Mouse (Mus musculus) embryo, embryonic 9.5 days (tissue): Measurements from ENCODE around the gene Lrrc8b.

ENCODE experiments used
- DNase-seq: peaks from one replicate; pipeline ENCODE4 v3.0.0-alpha.2; 2017; ENCODE audit errors: extremely low spot score

Lrrc8b gene

DNA sequence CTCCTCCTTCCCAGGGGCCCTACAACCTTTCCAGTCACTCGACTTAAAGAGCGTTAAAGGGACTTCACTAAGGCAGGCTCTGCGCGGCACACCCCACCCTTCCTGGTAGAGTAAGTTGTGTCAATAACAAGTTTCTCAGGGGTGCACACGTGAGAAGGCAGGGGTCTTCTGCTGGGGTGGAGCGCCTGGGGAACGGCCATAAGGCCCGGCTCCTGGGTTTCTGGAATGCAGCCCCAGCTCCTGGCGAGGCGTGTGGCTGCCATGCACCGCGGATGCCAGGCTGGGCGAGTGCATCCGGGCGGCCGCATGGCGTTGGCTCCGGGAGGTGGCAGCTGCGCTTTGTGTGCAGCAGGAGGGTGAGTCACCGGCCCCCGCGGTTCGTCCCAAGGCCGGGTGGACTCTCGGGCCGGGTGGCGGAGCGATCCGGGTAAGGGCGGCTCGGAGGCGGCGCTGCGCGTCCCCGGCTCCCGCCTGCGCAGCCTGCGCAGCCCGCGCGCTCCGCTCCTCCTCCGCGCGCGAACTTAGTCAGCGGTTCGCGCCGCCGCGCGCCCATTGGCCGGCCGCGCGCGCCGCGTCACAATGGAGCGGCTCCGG, at the start of gene Lrrc8b:
TSS of gene Lrrc8b (plus strand) at position 578 of the 594 bp plus-strand sequence.
- peak; percentile 84 for DNase-seq

DNA sequence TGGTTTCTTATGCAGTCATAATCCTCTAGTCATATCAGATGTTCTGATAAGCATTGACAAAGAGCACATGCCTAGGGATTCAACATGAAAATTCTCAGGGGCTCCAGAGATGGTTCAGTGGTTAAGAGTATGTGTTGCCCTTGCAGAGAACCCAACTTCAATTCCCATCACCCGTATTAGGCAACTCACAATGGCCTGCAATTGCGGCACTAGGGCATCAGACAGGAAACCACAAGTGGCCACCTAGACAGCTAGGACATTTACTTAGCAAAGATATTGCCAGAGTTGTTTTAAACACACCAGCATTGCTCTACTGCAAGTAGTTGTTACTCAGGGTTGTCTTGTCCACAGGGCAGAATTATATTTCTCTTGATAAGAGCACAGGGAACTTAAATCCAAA, 34.1 kb upstream of the Lrrc8b start:
- no peak for DNase-seq

DNA sequence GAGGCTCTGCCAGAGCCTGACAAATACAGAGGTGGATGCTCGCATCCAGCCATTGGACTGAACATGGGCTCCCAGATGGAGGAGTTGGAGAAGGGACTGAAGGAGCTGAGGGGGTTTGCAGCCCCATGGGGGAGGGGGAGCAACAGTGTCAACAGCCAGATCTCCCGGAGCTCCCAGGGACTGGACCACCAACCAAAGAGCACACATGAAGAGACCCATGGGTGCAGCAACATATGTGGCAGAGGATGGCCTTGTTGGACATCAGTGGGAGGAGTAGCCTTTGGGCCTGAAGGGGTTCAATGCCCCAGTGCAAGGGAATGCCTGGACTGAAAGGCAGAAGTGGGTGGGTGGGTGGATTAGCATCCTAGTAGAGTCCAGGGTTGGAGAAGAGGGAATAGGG, 25.2 kb upstream of the Lrrc8b start:
- no peak for DNase-seq

DNA sequence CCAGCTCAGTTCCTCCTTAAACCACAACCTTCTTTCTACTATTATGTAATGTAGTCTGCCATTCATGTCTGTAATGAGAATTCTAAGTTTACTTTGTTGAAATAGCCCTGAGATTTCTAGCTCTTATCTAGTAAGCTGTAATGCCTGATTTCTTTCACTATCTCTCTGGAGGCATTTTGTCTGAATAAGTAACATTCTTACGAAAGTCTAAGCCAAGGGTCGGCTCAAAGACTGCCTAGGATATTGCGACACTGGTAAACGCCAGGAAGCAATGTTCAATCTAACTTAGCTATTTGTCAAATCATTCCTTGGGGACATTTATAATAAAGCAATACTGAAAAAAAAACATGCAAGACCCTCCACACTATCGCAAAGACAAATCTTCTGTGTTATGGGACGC, 21.8 kb upstream of the Lrrc8b start:
- DNase-seq = no peak

DNA sequence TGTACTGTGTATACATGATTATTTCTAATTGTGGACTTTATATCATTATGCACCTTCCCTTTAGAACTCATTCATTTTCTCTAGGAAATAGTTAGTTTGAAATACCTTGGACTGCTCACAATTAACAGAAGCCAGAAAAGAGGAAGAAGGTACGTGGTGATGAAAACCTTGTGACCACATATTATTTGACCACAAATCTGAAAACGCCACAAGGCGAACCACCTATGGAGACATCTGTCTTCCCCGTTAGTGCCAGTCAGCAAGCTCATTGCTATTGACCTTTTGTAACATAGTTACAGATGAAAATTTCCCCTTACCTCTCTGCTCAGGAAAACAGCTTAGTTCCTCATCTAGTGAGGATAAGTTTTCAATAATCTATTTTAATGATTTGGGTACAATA, 20.4 kb upstream of the Lrrc8b start:
- no peak for DNase-seq

DNA sequence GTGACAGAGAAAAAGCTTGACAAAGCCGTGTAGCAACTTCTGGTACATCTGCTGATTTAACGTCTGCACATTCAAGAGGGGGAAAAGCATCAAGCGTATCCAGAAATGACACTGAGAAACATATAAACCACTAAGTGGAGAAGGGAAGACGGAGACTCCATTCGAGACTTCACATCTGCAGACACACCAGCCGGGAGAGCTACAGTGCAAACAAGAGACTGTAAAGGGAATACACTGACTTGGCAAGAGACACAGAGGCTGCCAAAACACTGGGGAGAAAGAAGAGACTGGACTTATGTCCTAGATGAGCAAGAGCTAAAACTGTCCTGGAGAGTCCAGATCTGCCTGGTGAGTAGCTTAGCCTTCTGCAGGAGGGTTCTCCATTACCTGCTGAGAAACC, 16.6 kb upstream of the Lrrc8b start:
- no peak for DNase-seq

DNA sequence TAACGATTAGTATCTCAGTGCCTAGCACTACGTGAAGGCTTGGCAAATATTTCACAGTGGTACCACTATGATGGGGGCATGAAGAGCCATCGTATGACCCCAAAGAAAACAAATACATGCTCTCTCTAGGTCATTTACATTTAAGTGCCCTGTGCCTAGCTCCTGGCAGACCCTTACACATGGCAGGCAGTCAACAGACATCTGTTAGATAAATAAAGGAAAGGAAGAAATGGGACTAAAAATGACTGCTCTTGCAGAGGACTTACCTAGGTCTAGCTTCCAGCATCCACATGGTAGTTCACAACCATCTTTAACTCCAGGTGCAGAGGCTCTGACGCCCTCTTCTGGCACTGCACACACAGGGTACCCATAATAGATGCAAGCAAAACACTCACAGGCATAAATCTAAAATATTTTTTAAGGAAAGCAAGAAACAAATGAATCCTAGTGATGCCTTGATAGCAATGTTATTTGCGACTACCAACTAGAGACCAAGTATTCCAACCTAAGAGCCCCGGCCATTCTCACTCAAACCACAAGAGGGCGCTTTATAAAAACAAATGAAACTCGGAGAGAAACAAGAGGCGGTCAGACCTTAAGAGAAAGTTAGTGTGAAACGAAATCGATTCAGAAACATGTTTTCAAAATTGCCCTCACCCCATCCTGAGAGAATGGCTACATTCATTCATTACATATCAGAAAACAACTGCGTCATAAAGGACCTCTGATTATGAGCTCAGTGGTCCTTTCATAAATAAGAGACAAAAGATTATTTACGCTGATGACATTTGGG, 15.7 kb upstream of the Lrrc8b start:
- peak; percentile 77 for DNase-seq

DNA sequence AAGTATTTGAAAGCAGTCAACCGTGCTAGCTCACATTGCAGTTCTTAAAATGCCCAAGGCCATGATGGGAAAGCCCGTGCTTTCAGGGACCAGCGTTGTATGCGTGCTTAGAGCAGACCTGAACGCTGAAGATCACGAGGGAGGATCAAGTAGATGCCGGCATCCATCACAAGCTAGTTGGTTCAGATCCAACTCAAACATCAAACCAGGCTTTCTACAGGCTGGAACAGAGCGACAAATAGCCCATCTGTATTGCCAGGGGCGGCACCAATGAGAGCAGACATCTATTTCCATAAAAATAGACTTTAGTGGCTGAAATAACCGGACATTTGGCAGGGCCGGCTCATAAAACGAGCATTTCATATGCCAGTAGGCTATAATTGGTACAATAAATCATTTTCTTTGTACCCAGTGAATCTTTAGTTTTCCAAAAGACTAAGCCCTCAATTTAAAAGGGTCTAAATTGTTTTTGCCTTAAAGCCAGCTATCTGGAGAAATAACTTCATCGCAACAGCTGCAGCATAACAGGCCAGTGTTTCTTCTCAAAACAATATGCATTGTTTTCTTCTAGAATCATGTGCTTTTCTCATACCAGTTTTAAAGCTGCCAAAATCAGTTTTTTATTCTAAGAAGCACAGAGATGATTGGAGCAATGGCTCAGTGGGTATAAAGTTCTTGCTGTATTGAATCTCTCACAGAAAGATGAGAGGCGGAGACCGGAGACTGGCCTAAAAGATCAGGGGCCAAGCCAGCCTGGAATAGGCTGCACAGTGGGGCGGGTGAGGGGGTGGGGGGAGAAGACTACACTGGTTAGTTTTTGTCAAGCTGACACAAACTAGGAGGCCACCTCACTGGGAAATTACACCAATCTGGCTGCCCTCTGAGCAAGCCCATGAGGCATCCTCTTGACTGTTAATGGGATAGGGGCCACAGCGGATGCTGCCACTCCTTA, 14.9 kb upstream of the Lrrc8b start:
- no peak for DNase-seq

DNA sequence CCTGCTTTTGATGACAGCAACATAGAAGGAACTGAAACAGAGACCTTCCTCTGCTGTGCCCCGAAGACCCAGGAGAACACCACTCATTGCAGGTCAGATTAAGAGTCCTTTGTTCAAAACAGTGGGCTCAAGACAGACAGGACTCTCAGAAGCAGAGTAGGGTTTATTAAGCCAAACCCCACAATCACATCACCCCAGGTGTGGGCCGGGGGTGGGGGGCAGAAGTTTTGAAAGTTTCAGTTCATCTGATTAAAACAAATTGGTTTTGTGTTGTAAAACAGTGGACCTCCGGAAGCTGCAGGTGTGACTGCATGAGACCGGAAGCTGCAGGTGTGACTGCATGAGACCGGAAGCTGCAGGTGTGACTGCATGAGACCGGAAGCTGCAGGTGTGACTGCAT, 14.0 kb upstream of the Lrrc8b start:
- DNase-seq = no peak

DNA sequence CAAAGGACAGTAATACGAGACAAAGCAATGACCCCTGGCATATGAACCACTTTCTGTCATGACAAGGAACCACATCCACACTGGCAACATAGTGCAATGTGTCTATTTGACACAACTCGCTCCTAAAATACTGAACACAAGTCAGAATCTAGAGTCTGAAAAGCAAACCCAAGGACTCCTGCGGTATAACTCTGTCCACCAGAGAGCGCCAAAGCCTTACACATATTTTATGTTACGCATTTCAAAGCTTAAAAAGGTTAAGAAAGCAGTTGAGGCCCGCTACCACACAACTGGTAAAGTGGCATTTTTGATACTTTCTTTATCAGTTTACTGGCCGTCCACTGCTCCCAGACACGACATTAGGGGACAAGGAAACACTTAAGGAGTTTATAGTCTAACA, 10.6 kb upstream of the Lrrc8b start:
- DNase-seq = peak; percentile 76

DNA sequence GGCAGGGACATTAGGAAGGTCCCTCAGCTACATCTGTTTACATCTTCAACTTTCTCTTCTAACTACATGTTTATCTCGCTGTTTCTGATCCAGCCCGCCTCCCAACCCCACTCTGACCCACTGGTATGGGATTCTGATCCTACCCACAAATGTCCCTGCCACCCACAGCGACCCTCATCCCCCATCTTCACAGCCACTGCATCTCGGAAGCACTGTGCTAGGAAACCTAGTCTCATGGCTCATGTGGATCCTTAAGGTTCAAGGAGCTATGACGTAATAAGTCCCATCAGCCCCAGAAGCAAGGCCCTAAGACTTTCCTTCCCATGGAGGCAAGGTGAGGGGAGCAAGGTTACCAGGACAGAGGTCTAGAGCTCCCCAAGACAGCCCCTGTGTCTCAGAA, 7.9 kb upstream of the Lrrc8b start:
- no peak for DNase-seq

DNA sequence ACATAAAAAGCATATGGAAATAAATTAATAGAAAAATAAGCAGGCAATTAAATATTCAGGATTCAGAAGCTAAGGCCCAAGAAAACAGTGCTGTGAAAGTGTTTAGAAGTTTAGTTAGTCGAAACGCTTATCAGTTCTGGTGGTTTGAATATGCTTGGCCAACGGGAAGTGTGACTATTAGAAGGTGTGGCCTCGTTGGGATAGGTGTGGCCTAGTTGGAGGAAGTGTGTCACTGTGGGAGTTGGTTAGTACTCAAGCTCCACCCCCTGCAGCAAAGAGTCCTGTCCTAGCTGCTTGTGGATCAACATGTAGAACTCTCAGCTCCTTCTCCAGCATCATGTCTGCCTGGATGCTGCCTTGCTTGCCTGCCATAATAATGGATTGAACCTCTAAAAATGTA, 6.5 kb upstream of the Lrrc8b start:
- DNase-seq = no peak

DNA sequence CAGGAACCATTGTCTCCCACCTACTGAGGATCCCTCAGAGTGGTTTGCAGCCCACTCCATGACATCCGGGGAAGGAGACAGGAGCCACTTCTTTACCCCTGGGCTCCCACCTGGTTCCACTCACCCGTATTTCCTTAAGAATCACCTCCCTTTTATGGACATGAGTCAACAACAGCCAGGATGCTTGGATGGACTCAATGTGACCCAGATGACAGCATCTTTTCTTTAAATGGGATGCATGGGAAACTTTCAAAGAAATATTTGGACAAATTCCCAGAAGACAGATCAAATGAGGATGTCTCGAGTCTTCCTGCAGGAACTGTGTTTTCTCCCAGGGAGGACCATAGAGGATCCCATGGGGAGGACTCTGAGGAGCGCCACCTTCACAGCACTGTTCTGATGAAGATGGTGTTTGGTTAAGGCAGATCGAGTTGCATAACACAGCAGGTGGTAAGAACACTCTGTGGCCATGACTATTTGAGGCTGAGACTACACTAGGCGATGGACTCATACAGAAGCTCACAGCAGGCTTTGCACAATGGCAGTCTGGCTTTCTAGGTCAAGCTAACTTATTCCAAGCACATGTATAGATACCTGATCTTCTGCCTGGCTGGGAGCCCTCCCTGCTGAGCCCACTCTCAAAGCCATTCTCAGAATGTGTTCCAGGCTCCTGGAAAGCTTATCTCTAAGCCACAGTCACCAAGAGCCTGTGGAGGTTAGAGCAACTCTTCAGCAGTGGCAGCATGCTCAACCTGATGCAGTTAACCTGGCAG, 4.9 kb upstream of the Lrrc8b start:
- no peak for DNase-seq

DNA sequence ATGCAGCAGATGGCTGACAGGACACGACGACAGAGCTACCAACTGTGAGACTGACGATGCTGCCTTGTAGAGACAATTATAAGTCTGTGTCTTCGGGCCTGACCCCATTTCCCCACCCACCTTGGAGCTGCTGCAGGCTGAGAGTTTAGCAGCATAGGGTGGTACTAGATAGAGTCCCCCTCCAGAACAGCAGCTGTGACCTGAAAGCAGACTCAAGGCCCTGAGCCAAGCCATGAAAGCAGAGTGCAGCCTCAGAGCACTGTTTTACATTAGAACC, 4.3 kb upstream of the Lrrc8b start:
- no peak for DNase-seq

DNA sequence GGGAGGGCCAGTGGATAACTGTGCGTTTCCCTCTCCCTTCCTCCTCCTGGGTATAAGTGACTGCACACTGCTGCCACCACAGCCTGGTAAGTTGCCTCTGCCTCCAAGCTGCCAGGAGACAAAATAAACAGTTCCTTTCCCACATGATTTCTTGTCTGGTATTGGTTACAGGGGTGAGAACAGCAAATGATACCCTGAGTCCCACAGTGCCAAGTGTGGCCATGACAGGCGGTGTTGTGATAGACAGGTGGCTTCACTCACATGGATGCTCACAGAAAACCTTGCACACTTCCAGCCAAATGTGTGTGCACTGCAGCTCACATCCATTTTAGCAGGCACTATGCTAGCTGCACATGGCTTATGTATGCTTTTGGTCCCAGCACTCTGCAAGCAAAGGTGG, 3.8 kb upstream of the Lrrc8b start:
- no peak for DNase-seq

DNA sequence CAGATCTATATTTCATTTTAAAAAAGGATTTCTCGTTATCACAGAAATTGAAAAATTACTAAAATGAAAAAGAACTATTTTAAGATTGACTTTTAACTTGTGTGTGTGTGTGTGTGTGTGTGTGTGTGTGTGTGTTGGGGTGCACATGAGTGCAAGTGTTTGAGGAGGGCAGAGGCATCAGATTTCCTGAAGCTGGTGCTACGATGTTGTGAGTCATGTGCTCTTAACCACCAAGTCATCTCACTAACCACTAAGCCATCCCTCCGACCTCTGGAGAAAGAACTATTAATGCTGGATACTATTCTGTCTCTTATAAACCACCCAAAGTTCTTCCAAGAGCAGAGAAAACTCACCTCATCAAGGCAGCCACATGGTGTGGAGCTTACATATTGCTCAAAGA, 2.9 kb upstream of the Lrrc8b start:
- DNase-seq = no peak

DNA sequence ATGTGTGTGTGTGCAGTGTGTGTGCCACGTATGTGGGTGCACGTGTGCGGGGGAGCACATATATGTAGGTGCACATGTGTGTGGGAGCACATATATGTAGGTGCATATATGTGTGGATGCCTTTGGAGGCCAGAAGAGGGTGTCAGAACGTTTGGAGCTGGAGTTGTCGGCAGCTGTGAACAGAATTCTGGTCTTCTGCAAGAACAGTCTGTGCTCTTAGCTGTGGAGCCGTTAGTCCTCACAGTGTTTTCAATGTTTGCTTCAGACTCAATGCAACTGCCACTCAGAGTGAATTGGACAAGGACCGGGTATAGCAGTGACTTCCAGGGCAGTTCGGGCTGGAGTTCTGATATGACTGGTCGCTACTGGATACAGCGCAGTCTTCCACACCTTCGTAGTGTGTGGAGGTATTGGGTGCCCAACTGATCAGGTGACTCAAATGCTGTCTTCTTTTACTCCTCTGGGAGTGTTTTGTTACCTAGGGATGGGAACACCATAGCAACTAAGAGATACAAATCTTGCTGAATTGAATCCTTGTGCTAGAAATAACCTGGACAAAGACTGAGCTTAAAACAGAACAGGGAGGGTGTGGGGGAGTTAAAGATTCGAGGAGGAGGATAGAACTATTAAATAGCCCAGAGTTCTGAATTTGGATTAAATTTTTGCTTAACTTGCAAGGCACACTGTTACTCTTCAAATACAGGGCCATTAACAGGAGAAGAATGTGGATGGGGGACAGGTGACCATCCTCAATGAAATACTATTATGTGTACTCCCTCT, 1.0 kb upstream of the Lrrc8b start:
- no peak for DNase-seq

DNA sequence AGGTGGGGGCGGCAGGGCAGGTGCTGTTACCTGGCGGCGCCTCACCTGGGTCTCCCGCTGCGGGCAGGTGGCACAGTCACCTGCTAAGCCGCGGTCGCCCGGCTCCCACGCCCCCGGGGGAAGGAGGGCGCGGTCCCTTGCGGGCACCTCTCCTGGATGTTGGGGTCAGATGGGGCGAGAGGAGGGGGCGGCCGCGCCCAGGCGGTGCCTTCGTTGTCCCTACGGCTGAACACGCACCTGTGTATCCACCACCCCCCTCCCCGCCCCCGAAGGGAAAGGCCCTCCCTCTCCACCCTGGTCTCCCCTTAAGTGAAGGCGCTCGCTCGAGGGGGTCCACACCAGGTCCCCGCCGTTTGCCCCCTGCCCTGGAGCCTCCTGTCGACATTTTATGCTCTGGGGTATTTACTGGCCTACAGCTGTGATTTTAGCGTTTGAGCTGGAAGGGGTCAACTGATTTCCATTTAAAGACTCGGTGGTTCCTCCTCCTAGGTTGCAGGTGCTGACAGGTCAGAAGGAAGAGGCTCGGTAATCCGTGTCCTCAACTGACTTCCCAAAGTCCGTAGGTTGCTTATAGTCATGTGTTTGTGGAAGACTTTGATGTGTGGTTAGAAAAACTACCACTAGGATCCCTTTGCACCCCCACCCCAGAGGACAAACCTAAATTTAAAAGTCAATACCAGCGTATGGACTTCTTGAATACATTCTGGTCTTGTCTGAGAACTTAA, 538 bp downstream of the Lrrc8b start:
- DNase-seq = peak; percentile 33

DNA sequence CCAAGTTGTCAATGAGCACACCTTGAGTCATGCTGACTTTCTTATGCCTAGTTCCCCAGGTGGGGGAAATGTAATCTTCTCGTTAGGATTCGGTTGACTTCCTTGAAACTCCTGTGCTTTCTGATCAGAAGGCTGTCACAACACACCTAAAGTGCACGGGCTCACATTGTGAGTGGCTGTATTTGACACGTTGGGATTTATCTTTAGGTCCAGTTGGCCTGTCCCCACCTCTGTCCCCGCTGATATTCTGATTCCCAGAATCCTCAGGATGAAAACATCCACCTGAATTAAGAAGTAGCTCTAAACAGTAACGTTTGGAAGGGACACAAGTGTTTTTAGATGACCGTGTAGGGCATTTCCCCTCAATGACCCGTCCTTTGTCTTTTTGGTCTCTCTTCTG, 1.6 kb downstream of the Lrrc8b start:
- DNase-seq = no peak

DNA sequence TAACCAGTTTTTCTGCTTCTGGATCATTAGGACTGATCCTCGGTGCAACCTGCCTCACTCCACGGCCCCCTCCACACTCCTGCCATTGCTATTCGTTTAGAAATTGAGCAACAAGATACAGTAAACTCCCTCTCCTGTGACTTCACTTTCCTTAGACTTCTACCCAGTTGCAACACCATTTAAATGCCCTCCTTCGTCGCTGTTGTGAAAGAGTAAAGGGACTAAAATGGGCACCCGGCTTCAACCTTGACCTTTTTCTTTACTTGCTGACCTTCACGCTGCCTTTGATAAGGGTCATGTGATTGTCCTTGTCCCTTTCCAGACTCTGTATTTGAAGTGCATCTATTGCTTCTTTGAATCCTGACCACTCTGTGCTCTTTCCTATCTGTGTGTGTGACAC, 2.8 kb downstream of the Lrrc8b start:
- no peak for DNase-seq

DNA sequence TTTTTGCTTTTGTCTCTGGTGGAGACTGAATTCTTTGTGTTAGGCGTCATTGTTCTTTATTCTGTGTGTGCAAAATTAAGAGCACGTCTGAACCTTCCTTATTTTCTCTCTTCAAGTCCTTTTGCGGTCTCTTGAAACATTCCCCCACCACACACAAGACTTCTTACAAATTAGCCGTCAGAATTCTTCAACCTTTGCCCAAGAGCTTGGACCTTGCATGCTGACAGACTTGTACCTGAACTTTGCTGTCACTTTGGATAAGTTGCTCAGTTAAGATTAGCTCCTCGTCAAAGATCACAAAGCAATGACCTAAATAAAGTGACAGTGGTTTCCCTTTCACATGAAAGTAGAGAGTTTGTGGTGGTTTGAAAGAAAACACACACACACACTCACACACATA, 3.3 kb downstream of the Lrrc8b start:
- no peak for DNase-seq
